Mouse (Mus musculus) MEL (cell line): ENCODE data around the gene Tubg2. TPM values are rescaled to one million over a fixed set of nuclear protein-coding genes. Genes with fewer than 3 reads are reported as not detected.

Experiments
- DNase-seq: peaks from one replicate; pipeline ENCODE4 v3.0.0; 2011; ENCODE audit warnings: low read depth, low spot score
- H3K27ac ChIP-seq: 2 replicates; pipeline ENCODE4 v1.5.1; 2012; ENCODE audit warnings: low read depth, mild to moderate bottlenecking, control low read depth, low read length, moderate library complexity; ENCODE audit not compliant: control insufficient read depth
- H3K27me3 ChIP-seq, 2 experiments: fragments of 150-350 bp in 1 of 2; sonication (generic) in 1 of 2; 2 replicates each; pipeline ENCODE4 v1.6.1; 2012; ENCODE audit warnings: low read length in 2 of 2, mild to moderate bottlenecking in 2 of 2, improper control_type of control experiment in 1 of 2, moderate library complexity in 1 of 2; ENCODE audit not compliant: insufficient read depth in 2 of 2, control insufficient read depth in 1 of 2
- H3K36me3 ChIP-seq, 2 experiments: 2 replicates each; pipeline ENCODE4 v1.6.1; 2012 to 2014; ENCODE audit warnings: low read length in 2 of 2, improper control_type of control experiment in 1 of 2, inconsistent platforms in 1 of 2, mild to moderate bottlenecking in 1 of 2; ENCODE audit not compliant: insufficient read depth in 2 of 2, control insufficient read depth in 1 of 2
- H3K4me1 ChIP-seq, 2 experiments: fragments of 150-350 bp in 1 of 2; sonication (generic) in 1 of 2; 2 replicates each; pipeline ENCODE4 v1.6.1; 2012; ENCODE audit warnings: low read length in 2 of 2, improper control_type of control experiment in 1 of 2, mild to moderate bottlenecking in 1 of 2; ENCODE audit not compliant: insufficient read depth in 2 of 2, control insufficient read depth in 1 of 2
- H3K4me3 ChIP-seq, 2 experiments: fragments of 150-350 bp in 1 of 2; sonication (generic) in 1 of 2; 2 replicates each; pipeline ENCODE4 v1.5.1; 2012; ENCODE audit warnings: low read depth in 2 of 2, low read length in 2 of 2, mild to moderate bottlenecking in 2 of 2, moderate library complexity in 2 of 2, control low read depth in 1 of 2, improper control_type of control experiment in 1 of 2; ENCODE audit not compliant: control insufficient read depth in 1 of 2, insufficient read depth in 1 of 2
- H3K79me2 ChIP-seq: 2 replicates; pipeline ENCODE4 v1.6.1; 2012; ENCODE audit warnings: mild to moderate bottlenecking, low read length, moderate library complexity; ENCODE audit not compliant: control insufficient read depth, poor library complexity, insufficient read depth
- H3K9ac ChIP-seq: 2 replicates; pipeline ENCODE4 v1.6.1; 2012; ENCODE audit warnings: low read depth, mild to moderate bottlenecking, control low read depth, low read length, moderate library complexity; ENCODE audit not compliant: control insufficient read depth, poor library complexity, severe bottlenecking
- H3K9me3 ChIP-seq: fragments of 150-350 bp; sonication (generic); replicated peaks from 2 replicates; pipeline ENCODE4 v1.6.1; 2012; ENCODE audit warnings: mild to moderate bottlenecking, low read length, improper control_type of control experiment, moderate library complexity; ENCODE audit not compliant: insufficient read depth
- BHLHE40 ChIP-seq: IDR thresholded peaks from 2 replicates; pipeline ENCODE4 v1.6.1; 2012; ENCODE audit warnings: low read depth, mild to moderate bottlenecking, inconsistent platforms, low read length, improper control_type of control experiment, borderline replicate concordance
- CHD1 ChIP-seq: IDR thresholded peaks from 2 replicates; pipeline ENCODE4 v1.6.1; 2012; ENCODE audit warnings: low read depth, mild to moderate bottlenecking, inconsistent platforms, low read length, improper control_type of control experiment
- CTCF ChIP-seq, 3 experiments: IDR thresholded peaks in 2 of 3; conservative IDR thresholded peaks in 1 of 3; 2 replicates each; pipeline ENCODE4 v1.5.1; 2011 to 2012; ENCODE audit warnings: low read length in 3 of 3, low read depth in 2 of 3, mild to moderate bottlenecking in 2 of 3, improper control_type of control experiment in 1 of 3, inconsistent platforms in 1 of 3, mixed read lengths in 1 of 3, moderate library complexity in 1 of 3; ENCODE audit not compliant: control insufficient read depth in 1 of 3, insufficient read depth in 1 of 3, poor library complexity in 1 of 3, severe bottlenecking in 1 of 3
- E2F4 ChIP-seq: IDR thresholded peaks from 2 replicates; pipeline ENCODE4 v1.6.1; 2011; ENCODE audit warnings: low read depth, low read length, improper control_type of control experiment, borderline replicate concordance
- ELF1 ChIP-seq: IDR thresholded peaks from 2 replicates; pipeline ENCODE4 v1.6.1; 2014; ENCODE audit warnings: low read depth, mild to moderate bottlenecking, inconsistent platforms, low read length, improper control_type of control experiment, moderate library complexity
- EP300 ChIP-seq, 2 experiments: IDR thresholded peaks; 2 replicates each; pipeline ENCODE4 v1.6.1; 2011; ENCODE audit warnings: improper control_type of control experiment in 2 of 2, low read length in 2 of 2, low read depth in 1 of 2, mild to moderate bottlenecking in 1 of 2
- ETS1 ChIP-seq: IDR thresholded peaks from 2 replicates; pipeline ENCODE4 v1.6.1; 2012; ENCODE audit warnings: low read depth, mild to moderate bottlenecking, inconsistent platforms, low read length, improper control_type of control experiment, moderate library complexity
- GABPA ChIP-seq: IDR thresholded peaks from 2 replicates; pipeline ENCODE4 v1.6.1; 2012; ENCODE audit warnings: low read depth, mild to moderate bottlenecking, inconsistent platforms, low read length, improper control_type of control experiment, moderate library complexity
- GATA1 ChIP-seq: IDR thresholded peaks from 2 replicates; pipeline ENCODE4 v1.6.1; 2011; ENCODE audit warnings: low read depth, low read length, improper control_type of control experiment
- HCFC1 ChIP-seq: IDR thresholded peaks from 2 replicates; pipeline ENCODE4 v1.6.1; 2012; ENCODE audit warnings: low read depth, mild to moderate bottlenecking, inconsistent platforms, low read length, improper control_type of control experiment, moderate library complexity
- JUND ChIP-seq: IDR thresholded peaks from 2 replicates; pipeline ENCODE4 v1.6.1; 2011; ENCODE audit warnings: low read depth, mild to moderate bottlenecking, improper control_type of control experiment, low read length
- MAFK ChIP-seq: IDR thresholded peaks from 2 replicates; pipeline ENCODE4 v1.6.1; 2011; ENCODE audit warnings: low read depth, mild to moderate bottlenecking, low read length, improper control_type of control experiment, borderline replicate concordance
- MEF2A ChIP-seq: IDR thresholded peaks from 2 replicates; pipeline ENCODE4 v1.6.1; 2014; ENCODE audit warnings: low read depth, mild to moderate bottlenecking, inconsistent platforms, low read length, improper control_type of control experiment; ENCODE audit not compliant: poor library complexity, insufficient replicate concordance, severe bottlenecking; ENCODE audit errors: extremely low read depth
- MYB ChIP-seq: IDR thresholded peaks from 2 replicates; pipeline ENCODE4 v1.6.1; 2011; ENCODE audit warnings: mild to moderate bottlenecking, low read depth, low read length, improper control_type of control experiment
- MYC ChIP-seq: IDR thresholded peaks from 2 replicates; pipeline ENCODE4 v1.6.1; 2011; ENCODE audit warnings: low read depth, mild to moderate bottlenecking, low read length, improper control_type of control experiment, moderate library complexity
- NELFE ChIP-seq: IDR thresholded peaks from 2 replicates; pipeline ENCODE4 v1.6.1; 2011; ENCODE audit warnings: low read depth, low read length, improper control_type of control experiment
- POLR2A ChIP-seq, 2 experiments: IDR thresholded peaks; 2 replicates each; pipeline ENCODE4 v1.6.1; 2011 to 2012; ENCODE audit warnings: low read length in 2 of 2, mild to moderate bottlenecking in 2 of 2, control low read depth in 1 of 2, improper control_type of control experiment in 1 of 2, low read depth in 1 of 2, moderate library complexity in 1 of 2; ENCODE audit not compliant: control insufficient read depth in 1 of 2, insufficient read depth in 1 of 2, poor library complexity in 1 of 2
- POLR2AphosphoS2 ChIP-seq: IDR thresholded peaks from 2 replicates; pipeline ENCODE4 v1.6.1; 2011; ENCODE audit warnings: low read length, improper control_type of control experiment
- RAD21 ChIP-seq: IDR thresholded peaks from 2 replicates; pipeline ENCODE4 v1.6.1; 2011; ENCODE audit warnings: mild to moderate bottlenecking, low read depth, low read length, improper control_type of control experiment
- SMC3 ChIP-seq: IDR thresholded peaks from 2 replicates; pipeline ENCODE4 v1.6.1; 2011; ENCODE audit warnings: low read depth, low read length, improper control_type of control experiment
- TAL1 ChIP-seq: IDR thresholded peaks from 2 replicates; pipeline ENCODE4 v1.6.1; 2012; ENCODE audit warnings: mild to moderate bottlenecking, inconsistent platforms, low read length, moderate library complexity, mixed read lengths
- TBP ChIP-seq: IDR thresholded peaks from 2 replicates; pipeline ENCODE4 v1.8.0; 2011; ENCODE audit warnings: low read depth, low read length, improper control_type of control experiment
- ZC3H11A ChIP-seq: IDR thresholded peaks from 2 replicates; pipeline ENCODE4 v1.6.1; 2012; ENCODE audit warnings: low read depth, mild to moderate bottlenecking, inconsistent platforms, low read length, improper control_type of control experiment
- ZKSCAN1 ChIP-seq: IDR thresholded peaks from 2 replicates; pipeline ENCODE4 v1.6.1; 2012; ENCODE audit warnings: low read depth, mild to moderate bottlenecking, inconsistent platforms, low read length, improper control_type of control experiment, moderate library complexity
- ZMIZ1 ChIP-seq: IDR thresholded peaks from 2 replicates; pipeline ENCODE4 v1.6.1; 2012; ENCODE audit warnings: low read depth, mild to moderate bottlenecking, inconsistent platforms, low read length, improper control_type of control experiment, moderate library complexity
- polyA plus RNA-seq, 2 experiments: library from polyadenylated mRNA; stranded (reverse) in 1 of 2; unstranded in 1 of 2; fragments of >175 nt in 1 of 2; fragments of >200 nt in 1 of 2; gene quantifications; 2 replicates each; pipeline versions ENCODE4 v1.2.1 to v1.2.4; 2012; ENCODE audit warnings: low replicate concordance in 2 of 2, low read depth in 1 of 2; ENCODE audit not compliant: insufficient read length in 2 of 2, insufficient read depth in 1 of 2, missing spikeins in 1 of 2
- total RNA-seq: library from RNA; depleted of rRNA; stranded (reverse); fragments of 300-350 nt; gene quantifications from 2 replicates; pipeline ENCODE4 v1.2.3, GENCODE M21; 2012

The Tubg2 gene
- total and polyA plus RNA-seq, 3 experiments = not detected

- Histone ChIP-seq H3K4me3 (no peak overlapping the region), H3K4me1 (no peaks in the 10 kb centered on the region; a peak in 1 of 4 replicates), H3K36me3 (no peaks in the 10 kb centered on the region), H3K27ac (no peak overlapping the region), H3K27me3 (0 out of 4 replicates have a peak, but pooled peaks cover 0 to 2% of the 10 kb centered on the region in 2 experiments), H3K9ac (no peak overlapping the region), H3K79me2 (no peaks in the 10 kb centered on the region), H3K9me3 (no peaks in the 10 kb centered on the region)
- DNase-seq = no peak
- TF ChIP-seq MYB (no peak), POLR2AphosphoS2 (no peak), ZC3H11A (no peak), ZMIZ1 (no peak), HCFC1 (no peak), POLR2A (IDR thresholded peaks at IDR 0.05; ENCODE audit: control insufficient read depth in 1 of 2, insufficient read depth in 1 of 2, low read depth in 1 of 2, low read length in 2 of 2, poor library complexity in 1 of 2) (no peak), GABPA (no peak), E2F4 (no peak)
These were observed 22.7 kb downstream of the Tubg2 start for GRCm38 (mm10) chr11:101178061-101179058.

GRCm38 (mm10) chr11:101179306-101179705 lies 23.6 kb downstream of the Tubg2 start:
- H3K9me3 ChIP-seq = no peaks in the 10 kb centered on the region
- no peaks in the 10 kb centered on the region for H3K36me3 ChIP-seq
- no peak overlapping the region for H3K27ac ChIP-seq
- no peak for DNase-seq
- H3K9ac ChIP-seq = no peak overlapping the region
- no peaks in the 10 kb centered on the region for H3K27me3 ChIP-seq
- H3K4me3 ChIP-seq = no peak overlapping the region
- no peaks in the 10 kb centered on the region for H3K79me2 ChIP-seq
- no peaks in the 10 kb centered on the region for H3K4me1 ChIP-seq
- TF ChIP-seq MAFK (no peak), CHD1 (no peak)
- TF ChIP-seq, all 39 proteins: peak for 0

- H3K36me3 ChIP-seq = no peaks in the 10 kb centered on the region
- no peaks in the 10 kb centered on the region for H3K9me3 ChIP-seq
- H3K27ac ChIP-seq = no peak overlapping the region
- TF ChIP-seq TAL1 (no peak), EP300 (IDR thresholded peaks at IDR 0.05; ENCODE audit: low read depth in 1 of 2, low read length in 2 of 2) (no peak), ZC3H11A (no peak), ETS1 (no peak), MEF2A (no peak), MYC (no peak), RAD21 (no peak), NELFE (no peak), BHLHE40 (no peak), MAFK (no peak), SMC3 (no peak), ZKSCAN1 (no peak), CTCF (IDR thresholded peaks at IDR 0.05 in 2 of 3, conservative IDR thresholded peaks at IDR 0.05 in 1 of 3; ENCODE audit: control insufficient read depth in 1 of 3, insufficient read depth in 1 of 3, low read depth in 2 of 3, low read length in 3 of 3, poor library complexity in 1 of 3, severe bottlenecking in 1 of 3) (no peak), ZMIZ1 (no peak), ELF1 (no peak), TBP (no peak), JUND (no peak), GATA1 (no peak), POLR2A (IDR thresholded peaks at IDR 0.05; ENCODE audit: control insufficient read depth in 1 of 2, insufficient read depth in 1 of 2, low read depth in 1 of 2, low read length in 2 of 2, poor library complexity in 1 of 2) (no peak)
- no peak for DNase-seq
- no peaks in the 10 kb centered on the region for H3K27me3 ChIP-seq
- no peak overlapping the region for H3K4me3 ChIP-seq
- H3K4me1 ChIP-seq = no peaks in the 10 kb centered on the region
- no peak overlapping the region for H3K9ac ChIP-seq
- H3K79me2 ChIP-seq = no peaks in the 10 kb centered on the region
These were observed 24.6 kb downstream of the Tubg2 start for GRCm38 (mm10) chr11:101180261-101180660.
